Mouse (Mus musculus): ENCODE data around the gene Lpp.

GRCm38 (mm10) chr16:24566277-24566676 lies 173.0 kb downstream of the Lpp start:
- no peak for TF ChIP-seq CTCF (IDR thresholded peaks at IDR 0.05; ENCODE audit: insufficient read depth, low read depth, low read length)
- no peak for TF ChIP-seq POLR2A (IDR thresholded peaks at IDR 0.05; ENCODE audit: insufficient read depth, low read depth, low read length)
